Mouse (Mus musculus) cerebellum, adult 2 months (tissue): Measurements from ENCODE around the gene Grid2. TPM values are rescaled to one million over a fixed set of nuclear protein-coding genes. Genes with fewer than 3 reads are reported as not detected.

Source experiments
- DNase-seq, 2 experiments: peaks; one replicate each; pipeline ENCODE4 v3.0.0; 2021
- H3K27ac ChIP-seq: fragments of 200-500 bp; 2 replicates; pipeline ENCODE4 v1.5.1; 2012; ENCODE audit warnings: low read length, control low read depth, inconsistent platforms; ENCODE audit not compliant: insufficient read depth
- H3K27me3 ChIP-seq: fragments of 200-500 bp; 2 replicates; pipeline ENCODE4 v1.6.1; 2012; ENCODE audit warnings: inconsistent platforms, mild to moderate bottlenecking, low read length, moderate library complexity; ENCODE audit not compliant: control insufficient read depth, insufficient read depth
- H3K4me1 ChIP-seq: fragments of 200-500 bp; 2 replicates; pipeline ENCODE4 v1.6.1; 2011; ENCODE audit warnings: low read length; ENCODE audit not compliant: control insufficient read depth, insufficient read depth
- H3K4me3 ChIP-seq: fragments of 200-500 bp; replicated peaks from 2 replicates; pipeline ENCODE3; 2011; ENCODE audit warnings: mild to moderate bottlenecking, low read depth, low read length, control low read depth; ENCODE audit not compliant: insufficient read depth
- CTCF ChIP-seq: fragments of 200-500 bp; IDR thresholded peaks from 2 replicates; pipeline ENCODE4 v1.5.1; 2011; ENCODE audit warnings: low read depth, mild to moderate bottlenecking, control low read depth, low read length, moderate library complexity, borderline replicate concordance; ENCODE audit not compliant: insufficient read depth
- POLR2A ChIP-seq: fragments of 200-500 bp; IDR thresholded peaks from 2 replicates; pipeline ENCODE4 v1.6.1; 2011; ENCODE audit warnings: low read length, control low read depth, borderline replicate concordance; ENCODE audit not compliant: insufficient read depth
- WGBS: fragments of 180-500 bp; shearing (Covaris S2); methylation state at CpG from one replicate; pipeline ENCODE4 v1.1.7; 2018; 5-methylcytosine and 5-hydroxymethylcytosine counted together
- polyA plus RNA-seq: library from polyadenylated mRNA; depleted of rRNA; stranded (reverse); fragments of >200 nt; gene quantifications from 2 replicates; pipeline ENCODE4 v1.2.3, GENCODE M21; 2012

The Grid2 gene
- polyA plus RNA-seq, 1 experiment: 76.4 TPM

GRCm38 (mm10) chr6:64688181-64688944 lies 1432.7 kb downstream of the Grid2 start:
- no peak for TF ChIP-seq CTCF
- TF ChIP-seq POLR2A: no peak
- no peaks in the 10 kb centered on the region for H3K27me3 ChIP-seq
- no peak overlapping the region for H3K4me3 ChIP-seq
- H3K27ac ChIP-seq: no peak overlapping the region
- H3K4me1 ChIP-seq: no peaks in the 10 kb centered on the region
- 5% methylated on average over 19 of the region's 19 CpGs for WGBS
- DNase-seq: no peak

GRCm38 (mm10) chr6:64694688-64695087 lies 1439.0 kb downstream of the Grid2 start:
- no peaks in the 10 kb centered on the region for H3K4me1 ChIP-seq
- TF ChIP-seq POLR2A (no peak), CTCF (no peak)
- no peak overlapping the region for H3K4me3 ChIP-seq
- H3K27ac ChIP-seq: no peak overlapping the region
- 17% methylated on average over 7 of the region's 7 CpGs for WGBS
- no peaks in the 10 kb centered on the region for H3K27me3 ChIP-seq
- no peak for DNase-seq

GRCm38 (mm10) chr6:64703659-64704058 lies 1448.0 kb downstream of the Grid2 start:
- no peak overlapping the region for H3K27ac ChIP-seq
- no peaks in the 10 kb centered on the region for H3K4me1 ChIP-seq
- no peaks in the 10 kb centered on the region for H3K27me3 ChIP-seq
- WGBS: 15% methylated on average over 2 of the region's 2 CpGs
- H3K4me3 ChIP-seq: no peak overlapping the region
- TF ChIP-seq CTCF: no peak
- TF ChIP-seq POLR2A: no peak
- no peak for DNase-seq

- Histone ChIP-seq H3K27ac (no peak overlapping the region), H3K4me1 (peaks cover 6% of the 10 kb centered on the region), H3K4me3 (peak overlapping the region; percentile 53), H3K27me3 (peaks cover 10% of the 10 kb centered on the region; the same call in 1 of the 2 replicates)
- peak in 1 of 2 experiments; percentile 19 for DNase-seq
- TF ChIP-seq CTCF (no peak), POLR2A (no peak)
- under 1% methylated on average over 29 of the region's 29 CpGs for WGBS
These were observed 1472.2 kb downstream of the Grid2 start for GRCm38 (mm10) chr6:64727751-64728403.

GRCm38 (mm10) chr6:64728499-64729198 lies 1473.0 kb downstream of the Grid2 start, which contains the start of gene Atoh1:
Gene Atoh1, plus strand, starts transcription at chr6:64729125.
- no peak within 1 kb of the TSS for H3K27ac ChIP-seq
- WGBS: 2% methylated on average over 34 of the region's 34 CpGs
- H3K4me1 ChIP-seq: peaks cover 6% of the 10 kb centered on the region
- H3K4me3 ChIP-seq: peak within 1 kb of the TSS; percentile 53
- TF ChIP-seq POLR2A (no peak), CTCF (no peak)
- DNase-seq: no peak
- peaks cover 10% of the 10 kb centered on the region; the same call in 1 of the 2 replicates for H3K27me3 ChIP-seq

GRCm38 (mm10) chr6:64729231-64730011 lies 1473.7 kb downstream of the Grid2 start:
- WGBS: under 1% methylated on average over 53 of the region's 53 CpGs
- TF ChIP-seq POLR2A (no peak), CTCF (no peak)
- H3K4me1 ChIP-seq: peaks cover 9% of the 10 kb centered on the region
- H3K27me3 ChIP-seq: peaks cover 11% of the 10 kb centered on the region; the same call in 1 of the 2 replicates
- DNase-seq: peak in 1 of 2 experiments; percentile 37
- H3K4me3 ChIP-seq: peak overlapping the region; percentile 11
- H3K27ac ChIP-seq: no peak overlapping the region

- Histone ChIP-seq H3K27me3 (peaks cover 13% of the 10 kb centered on the region; the same call in 1 of the 2 replicates), H3K4me1 (peaks cover 9% of the 10 kb centered on the region), H3K4me3 (no peak overlapping the region), H3K27ac (no peak overlapping the region)
- WGBS: 2% methylated on average over 19 of the region's 19 CpGs
- no peak for TF ChIP-seq CTCF
- no peak for TF ChIP-seq POLR2A
- DNase-seq: peak in 1 of 2 experiments; percentile 32
These were observed 1474.4 kb downstream of the Grid2 start for GRCm38 (mm10) chr6:64730030-64730429.
